Mouse (Mus musculus): ENCODE data around the gene Hoxa3. TPM values are rescaled to one million over a fixed set of nuclear protein-coding genes. Genes with fewer than 3 reads are reported as not detected.

Hoxa3 gene
- total and polyA plus RNA-seq, 3 experiments = 0.08 to 0.38 (median 0.34) TPM

DNA sequence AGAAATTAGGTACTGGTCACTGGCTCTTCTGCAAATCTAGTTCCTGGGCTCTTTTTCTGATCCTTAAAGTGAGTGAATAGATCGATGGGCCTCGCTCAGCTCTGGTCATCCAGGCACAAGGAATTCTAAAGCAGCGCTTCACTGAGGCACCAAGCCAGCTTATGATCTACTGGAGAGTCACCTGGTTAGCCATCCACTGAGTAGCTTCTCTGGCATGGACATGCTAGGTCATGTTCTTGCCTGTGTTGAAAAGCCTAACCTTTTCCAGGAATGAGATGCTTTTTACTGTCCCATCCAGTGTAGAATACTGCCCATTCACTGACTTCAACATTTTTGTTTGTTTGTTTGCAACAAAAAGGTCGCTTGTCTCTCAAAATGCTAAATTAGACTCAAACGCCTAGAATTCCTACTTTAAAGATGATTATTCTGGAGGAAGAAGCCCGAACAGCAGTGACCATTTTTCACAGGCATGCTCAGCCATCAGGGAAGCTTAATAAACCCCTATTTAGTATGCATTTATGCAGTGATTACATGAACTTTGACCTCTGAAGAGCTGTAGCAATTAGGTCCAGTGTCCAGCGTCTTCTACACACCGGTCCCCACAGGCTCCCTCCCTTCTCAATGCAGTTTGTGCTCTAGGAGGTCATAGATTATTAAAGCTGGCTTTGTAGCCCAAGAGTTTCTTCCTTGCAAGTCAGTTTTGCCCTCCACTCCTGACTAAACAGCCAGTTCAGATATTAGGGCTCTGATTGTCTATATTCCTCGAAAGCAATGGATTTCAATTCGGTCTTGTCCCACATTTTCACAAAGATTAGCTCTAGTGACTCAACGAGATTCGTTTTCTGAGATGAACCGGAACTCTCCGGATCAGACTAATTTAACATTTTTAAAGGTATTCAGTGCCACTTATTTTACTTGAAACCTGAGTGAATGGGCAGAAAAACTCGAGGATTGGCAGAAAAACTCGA is 60.6 kb downstream of the Hoxa3 start:
- no peak overlapping the region for H3K27ac ChIP-seq (ENCODE audit: insufficient read depth, low read depth)
- H3K9me3 ChIP-seq (replicated peaks; ENCODE audit: low read length) = no peaks in the 10 kb centered on the region
- peaks cover 0 to 10% of the 10 kb centered on the region in 2 experiments for H3K36me3 ChIP-seq (replicated peaks in 1 of 2; ENCODE audit: control insufficient read depth in 1 of 2, insufficient read depth in 1 of 2, low read length in 1 of 2)
- H3K27me3 ChIP-seq (replicated peaks) = no peaks in the 10 kb centered on the region
- H3K9ac ChIP-seq (ENCODE audit: insufficient read depth, low read depth) = no peak overlapping the region
- H3K4me3 ChIP-seq (replicated peaks in 1 of 3; ENCODE audit: low read depth in 2 of 3, low read length in 2 of 3, poor library complexity in 1 of 3) = no peak overlapping the region
- in situ Hi-C loops (cut with MboI; ENCODE audit: low pct_ligation_motif_present, low pct_unique_long_range_greater_than_20kb, low sequenced_read_pairs) = no loop called here
- TF ChIP-seq UBTF (IDR thresholded peaks at IDR 0.05; ENCODE audit: low read depth, low read length) (no peak), MAX (IDR thresholded peaks at IDR 0.05; ENCODE audit: low read length) (no peak), TCF12 (IDR thresholded peaks at IDR 0.05; ENCODE audit: low read depth, low read length) (no peak), SMC3 (IDR thresholded peaks at IDR 0.05; ENCODE audit: low read depth, low read length) (no peak), TBP (conservative IDR thresholded peaks at IDR 0.05; ENCODE audit: low read depth, low read length) (no peak), NELFE (IDR thresholded peaks at IDR 0.05; ENCODE audit: low read depth, low read length) (no peak), MYC (IDR thresholded peaks at IDR 0.05; ENCODE audit: low read depth, low read length) (no peak), MEF2A (IDR thresholded peaks at IDR 0.05; ENCODE audit: borderline replicate concordance, low read depth, low read length) (no peak), BHLHE40 (IDR thresholded peaks at IDR 0.05; ENCODE audit: low read depth, low read length) (no peak), PAX5 (IDR thresholded peaks at IDR 0.05; ENCODE audit: low read length) (no peak), MAZ (IDR thresholded peaks at IDR 0.05; ENCODE audit: low read depth, low read length) (no peak)
- no peaks in the 10 kb centered on the region for H3K79me2 ChIP-seq (replicated peaks; ENCODE audit: control insufficient read depth, extremely low read depth, insufficient read depth, poor library complexity, severe bottlenecking)
- no peak overlapping the region for H3K4me2 ChIP-seq (ENCODE audit: insufficient read depth, low read depth, poor library complexity, severe bottlenecking)
- DNase-seq (ENCODE audit: extremely low read depth) = no peak
- dilution Hi-C loops (cut with MboI; ENCODE audit: extremely low pct_ligation_motif_present, extremely low pct_unique_long_range_greater_than_20kb, low sequenced_read_pairs) = no loop called here
- H3K4me1 ChIP-seq (ENCODE audit: control insufficient read depth in 1 of 2, insufficient read depth in 2 of 2) = peaks cover 2 to 3% of the 10 kb centered on the region in 2 experiments; a peak in 2 of 4 replicates

DNA sequence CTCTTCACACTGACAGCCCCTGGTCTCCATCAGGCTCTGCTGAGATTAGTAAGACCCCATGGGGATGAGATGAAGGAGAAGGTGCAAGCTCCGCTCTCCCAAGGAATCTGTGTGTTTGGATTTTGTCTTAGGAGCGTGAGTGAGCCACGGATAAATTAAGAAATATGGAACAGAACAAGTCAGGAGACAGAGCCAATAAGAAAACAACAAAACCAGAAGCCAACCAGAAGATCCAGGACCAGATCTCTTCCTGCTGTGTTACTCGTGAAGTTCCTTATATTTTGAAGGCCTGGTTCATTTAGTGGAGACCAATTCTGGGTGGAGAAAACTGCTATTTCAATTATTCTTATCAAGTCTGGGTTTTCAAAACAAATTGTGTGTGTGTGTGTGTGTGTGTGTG is 61.6 kb downstream of the Hoxa3 start:
- H3K36me3 ChIP-seq (replicated peaks in 1 of 2; ENCODE audit: control insufficient read depth in 1 of 2, insufficient read depth in 1 of 2, low read length in 1 of 2) = peaks cover 0 to 5% of the 10 kb centered on the region in 2 experiments
- dilution Hi-C loops (cut with MboI; ENCODE audit: extremely low pct_ligation_motif_present, extremely low pct_unique_long_range_greater_than_20kb, low sequenced_read_pairs) = no loop called here
- in situ Hi-C loops (cut with MboI; ENCODE audit: low pct_ligation_motif_present, low pct_unique_long_range_greater_than_20kb, low sequenced_read_pairs) = no loop called here
- H3K4me1 ChIP-seq (ENCODE audit: control insufficient read depth in 1 of 2, insufficient read depth in 2 of 2) = 0 out of 4 replicates have a peak, but pooled peaks cover 0 to 3% of the 10 kb centered on the region in 2 experiments
- no peaks in the 10 kb centered on the region for H3K27me3 ChIP-seq (replicated peaks)
- H3K4me3 ChIP-seq (replicated peaks in 1 of 3; ENCODE audit: low read depth in 2 of 3, low read length in 2 of 3, poor library complexity in 1 of 3) = no peak overlapping the region
- H3K27ac ChIP-seq (ENCODE audit: insufficient read depth, low read depth) = no peak overlapping the region
- no peaks in the 10 kb centered on the region for H3K79me2 ChIP-seq (replicated peaks; ENCODE audit: control insufficient read depth, extremely low read depth, insufficient read depth, poor library complexity, severe bottlenecking)
- no peaks in the 10 kb centered on the region for H3K9me3 ChIP-seq (replicated peaks; ENCODE audit: low read length)
- TF ChIP-seq SMC3 (IDR thresholded peaks at IDR 0.05; ENCODE audit: low read depth, low read length) (no peak), MAX (IDR thresholded peaks at IDR 0.05; ENCODE audit: low read length) (no peak), CHD1 (IDR thresholded peaks at IDR 0.05; ENCODE audit: low read depth, low read length) (no peak), MAZ (IDR thresholded peaks at IDR 0.05; ENCODE audit: low read depth, low read length) (no peak), EP300 (IDR thresholded peaks at IDR 0.05; ENCODE audit: low read length) (no peak), POLR2AphosphoS2 (IDR thresholded peaks at IDR 0.05; ENCODE audit: low read depth, low read length) (no peak), BHLHE40 (IDR thresholded peaks at IDR 0.05; ENCODE audit: low read depth, low read length) (no peak), NELFE (IDR thresholded peaks at IDR 0.05; ENCODE audit: low read depth, low read length) (no peak), ZNF384 (IDR thresholded peaks at IDR 0.05; ENCODE audit: low read depth, low read length) (no peak), JUN (IDR thresholded peaks at IDR 0.05; ENCODE audit: insufficient read depth, low read depth, low read length) (no peak), MYC (IDR thresholded peaks at IDR 0.05; ENCODE audit: low read depth, low read length) (no peak), ZKSCAN1 (IDR thresholded peaks at IDR 0.05; ENCODE audit: borderline replicate concordance, low read depth, low read length) (no peak), E2F4 (IDR thresholded peaks at IDR 0.05; ENCODE audit: insufficient replicate concordance, low read depth, low read length) (no peak), CTCF (conservative IDR thresholded peaks at IDR 0.05 in 1 of 2, IDR thresholded peaks at IDR 0.05 in 1 of 2; ENCODE audit: low read depth in 2 of 2, low read length in 2 of 2) (no peak)
- DNase-seq (ENCODE audit: extremely low read depth) = no peak
- H3K4me2 ChIP-seq (ENCODE audit: insufficient read depth, low read depth, poor library complexity, severe bottlenecking) = no peak overlapping the region
- no peak overlapping the region for H3K9ac ChIP-seq (ENCODE audit: insufficient read depth, low read depth)

Data from CH12.LX (cell line).